Mouse (Mus musculus) neural tube, embryonic 10.5 days (tissue): ENCODE results near the gene Glis1.

Source experiments
- DNase-seq: peaks from one replicate; pipeline ENCODE4 v3.0.0-alpha.2; 2017; ENCODE audit warnings: low spot score; ENCODE audit errors: extremely low spot score

The Glis1 gene

GRCm38 (mm10) chr4:107622296-107622695 lies 187.9 kb downstream of the Glis1 start:
- no peak for DNase-seq

- no peak for DNase-seq
These were observed 189.5 kb downstream of the Glis1 start for GRCm38 (mm10) chr4:107623916-107624315.

GRCm38 (mm10) chr4:107624951-107625350 lies 190.6 kb downstream of the Glis1 start:
- peak; percentile 74 for DNase-seq

GRCm38 (mm10) chr4:107628226-107628625 lies 193.8 kb downstream of the Glis1 start:
- no peak for DNase-seq

GRCm38 (mm10) chr4:107628921-107629411 lies 194.6 kb downstream of the Glis1 start:
- DNase-seq = no peak

- no peak for DNase-seq
These were observed 200.2 kb downstream of the Glis1 start for GRCm38 (mm10) chr4:107634631-107635030.

GRCm38 (mm10) chr4:107636099-107636498 lies 201.7 kb downstream of the Glis1 start:
- no peak for DNase-seq

GRCm38 (mm10) chr4:107637670-107638069 lies 203.3 kb downstream of the Glis1 start:
- no peak for DNase-seq

GRCm38 (mm10) chr4:107638303-107638702 lies 203.9 kb downstream of the Glis1 start:
- no peak for DNase-seq

- no peak for DNase-seq
These were observed 207.2 kb downstream of the Glis1 start for GRCm38 (mm10) chr4:107641624-107642023.

- no peak for DNase-seq
These were observed 214.6 kb downstream of the Glis1 start for GRCm38 (mm10) chr4:107648959-107649485.

- DNase-seq = peak; percentile 24
These were observed 216.7 kb downstream of the Glis1 start for GRCm38 (mm10) chr4:107651021-107651496.

- DNase-seq = peak; percentile 84
These were observed 218.3 kb downstream of the Glis1 start for GRCm38 (mm10) chr4:107652598-107653279.

- no peak for DNase-seq
These were observed 218.9 kb downstream of the Glis1 start for GRCm38 (mm10) chr4:107653280-107653643.

GRCm38 (mm10) chr4:107660649-107661048 lies 226.3 kb downstream of the Glis1 start:
- DNase-seq = no peak

- no peak for DNase-seq
These were observed 234.1 kb downstream of the Glis1 start for GRCm38 (mm10) chr4:107668514-107668913.

GRCm38 (mm10) chr4:107670731-107671130 lies 236.3 kb downstream of the Glis1 start:
- no peak for DNase-seq

- peak; percentile 90 for DNase-seq
These were observed 239.4 kb downstream of the Glis1 start for GRCm38 (mm10) chr4:107673638-107674321.

- DNase-seq = no peak
These were observed 239.9 kb downstream of the Glis1 start for GRCm38 (mm10) chr4:107674322-107674644.

GRCm38 (mm10) chr4:107675645-107676044 lies 241.3 kb downstream of the Glis1 start:
- DNase-seq = no peak

- DNase-seq = no peak
These were observed 246.1 kb downstream of the Glis1 start for GRCm38 (mm10) chr4:107680311-107681098.
